In the genomic region with DNA sequence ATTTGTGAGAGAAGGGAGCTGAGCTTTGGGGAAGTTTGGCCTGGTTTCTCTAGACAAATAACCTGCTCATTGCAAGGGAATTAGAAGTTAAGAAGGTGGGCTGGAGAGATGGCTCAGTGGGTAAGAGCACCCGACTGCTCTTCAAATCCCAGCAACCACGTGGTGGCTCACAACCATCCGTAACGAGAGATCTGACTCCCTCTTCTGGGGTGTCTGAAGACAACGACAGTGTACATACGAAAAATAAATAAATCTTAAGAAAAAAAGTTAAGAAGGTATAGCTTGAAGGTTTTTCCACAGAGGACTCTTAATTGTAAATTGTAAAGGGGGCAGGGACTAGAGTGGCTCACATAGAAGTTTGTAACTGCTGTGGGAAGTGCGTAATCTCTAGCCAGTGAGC, we compare ENCODE assay signal across 8 mouse cellular contexts. TPM values are rescaled to one million over a fixed set of nuclear protein-coding genes. Genes with fewer than 3 reads are reported as not detected.
DNase-seq lines count a peak whose midpoint lies in the region; ATAC-seq and TF ChIP-seq lines count a peak whose summit lies in the region.

No protein-coding gene starts in this region.

- no peak for DNase-seq in thymus, adult 2 months
- no peak for DNase-seq in thymus, adult 18-20 months
- DNase-seq in frontal cortex, postnatal 14 days (ENCODE audit: low spot score in 2 of 2) = no peak
- no peak for DNase-seq in embryo, embryonic 11 days
- DNase-seq in retina, postnatal 1 day = no peak

- H3K9ac ChIP-seq in hindbrain, embryonic 12.5 days = no peak overlapping the region
- H3K9ac ChIP-seq in hindbrain, embryonic 13.5 days = no peak overlapping the region
- no peak overlapping the region for H3K9ac ChIP-seq in limb, embryonic 15.5 days

- no peaks in the 10 kb centered on the region for H3K27me3 ChIP-seq in hindbrain, embryonic 12.5 days
- no peaks in the 10 kb centered on the region for H3K27me3 ChIP-seq in hindbrain, embryonic 13.5 days
- no peaks in the 10 kb centered on the region for H3K27me3 ChIP-seq in thymus, adult 2 months (ENCODE audit: control insufficient read depth, insufficient read depth, low read length)
- no peaks in the 10 kb centered on the region for H3K27me3 ChIP-seq in limb, embryonic 15.5 days

- H3K9me3 ChIP-seq in hindbrain, embryonic 12.5 days (replicated peaks) = no peaks in the 10 kb centered on the region
- no peaks in the 10 kb centered on the region for H3K9me3 ChIP-seq in hindbrain, embryonic 13.5 days
- no peaks in the 10 kb centered on the region for H3K9me3 ChIP-seq in limb, embryonic 15.5 days

- TF ChIP-seq CTCF in thymus, adult 2 months (IDR thresholded peaks at IDR 0.05; ENCODE audit: borderline replicate concordance, control insufficient read depth, extremely low read depth, insufficient read depth, low read length, poor library complexity) = no peak

- ATAC-seq in hindbrain, embryonic 12.5 days (ENCODE audit: low FRiP score) = no peak
- no peak for ATAC-seq in hindbrain, embryonic 13.5 days (ENCODE audit: low FRiP score)
- ATAC-seq in limb, embryonic 15.5 days (ENCODE audit: insufficient number of reproducible peaks, low FRiP score, low TSS enrichment, low read depth) = no peak

- H3K4me1 ChIP-seq in hindbrain, embryonic 12.5 days = peaks cover 47% of the 10 kb centered on the region
- peaks cover 52% of the 10 kb centered on the region for H3K4me1 ChIP-seq in hindbrain, embryonic 13.5 days (replicated peaks)
- peaks cover 24% of the 10 kb centered on the region for H3K4me1 ChIP-seq in thymus, adult 2 months (replicated peaks; ENCODE audit: control insufficient read depth, insufficient read depth, low read length)
- H3K4me1 ChIP-seq in limb, embryonic 15.5 days = peaks cover 37% of the 10 kb centered on the region

- H3K27ac ChIP-seq in hindbrain, embryonic 12.5 days = peak overlapping the region; percentile 99; the same call in 1 of the 2 replicates
- H3K27ac ChIP-seq in hindbrain, embryonic 13.5 days = no peak overlapping the region; the same call in 1 of the 2 replicates
- peak overlapping the region; percentile 70; the same call in 1 of the 2 replicates for H3K27ac ChIP-seq in thymus, adult 2 months (ENCODE audit: control insufficient read depth, insufficient read depth, low read length)
- peak overlapping the region; percentile 99 for H3K27ac ChIP-seq in limb, embryonic 15.5 days

- H3K4me3 ChIP-seq in hindbrain, embryonic 12.5 days = no peak overlapping the region
- no peak overlapping the region for H3K4me3 ChIP-seq in hindbrain, embryonic 13.5 days
- no peak overlapping the region for H3K4me3 ChIP-seq in thymus, adult 2 months (ENCODE audit: control insufficient read depth, insufficient read depth, low read length)
- H3K4me3 ChIP-seq in limb, embryonic 15.5 days = no peak overlapping the region

- no peak for TF ChIP-seq POLR2A in thymus, adult 2 months (IDR thresholded peaks at IDR 0.05; ENCODE audit: control insufficient read depth, extremely low read depth, insufficient read depth, low read length, poor library complexity)

- no peak overlapping the region for H3K4me2 ChIP-seq in hindbrain, embryonic 12.5 days (replicated peaks)
- no peak overlapping the region for H3K4me2 ChIP-seq in hindbrain, embryonic 13.5 days
- H3K4me2 ChIP-seq in limb, embryonic 15.5 days = peak overlapping the region; percentile 49; the same call in 1 of the 2 replicates

- H3K36me3 ChIP-seq in hindbrain, embryonic 12.5 days = peaks cover 10% of the 10 kb centered on the region; the same call in 1 of the 2 replicates
- H3K36me3 ChIP-seq in hindbrain, embryonic 13.5 days = peaks cover 7% of the 10 kb centered on the region
- peaks cover 18% of the 10 kb centered on the region for H3K36me3 ChIP-seq in thymus, adult 2 months (ENCODE audit: control insufficient read depth, insufficient read depth, low read length)
- peaks cover 10% of the 10 kb centered on the region for H3K36me3 ChIP-seq in limb, embryonic 15.5 days

- WGBS in hindbrain, embryonic 12.5 days = 34% methylated on average over 7 of the region's 7 CpGs
- 25% methylated on average over 7 of the region's 7 CpGs for WGBS in hindbrain, embryonic 13.5 days
- WGBS in thymus, adult 2 months = 13% methylated on average over 7 of the region's 7 CpGs
- WGBS in limb, embryonic 15.5 days = 35% methylated on average over 7 of the region's 7 CpGs

RNA-seq across cellular contexts. Expression of gene Pnrc2, which starts 1.9 kb away (rescaled TPM):
- polyA plus RNA-seq in hindbrain, embryonic 12.5 days (2016; fragmentation: Nextera tagmentation; extraction: Ambion mirVana) = 152 and 154 TPM in 2 replicates
- 109 and 112 TPM in 2 replicates for polyA plus RNA-seq in hindbrain, embryonic 13.5 days (2015; fragmentation: Nextera tagmentation; extraction: Ambion mirVana)
- 26.7 and 28.6 TPM in 2 replicates for polyA plus RNA-seq in thymus, adult 2 months (2012; rRNA removed)
- polyA plus RNA-seq in limb, embryonic 15.5 days (2015; fragmentation: Nextera tagmentation; extraction: Ambion mirVana) = 160 TPM in 2 replicates

RNA-seq across cellular contexts. Expression of gene Cnr2, which starts 19.6 kb away (rescaled TPM):
- 0.15 and 0.29 TPM in 2 replicates for polyA plus RNA-seq in hindbrain, embryonic 12.5 days (2016; fragmentation: Nextera tagmentation; extraction: Ambion mirVana)
- polyA plus RNA-seq in hindbrain, embryonic 13.5 days (2015; fragmentation: Nextera tagmentation; extraction: Ambion mirVana) = 0.13 and 0.17 TPM in 2 replicates
- polyA plus RNA-seq in thymus, adult 2 months (2012; rRNA removed) = 9.3 and 9.5 TPM in 2 replicates
- polyA plus RNA-seq in limb, embryonic 15.5 days (2015; fragmentation: Nextera tagmentation; extraction: Ambion mirVana) = 0.89 and 1.1 TPM in 2 replicates

RNA-seq across cellular contexts. Expression of gene Srsf10, which starts 20.0 kb away (rescaled TPM):
- 312 and 328 TPM in 2 replicates for polyA plus RNA-seq in hindbrain, embryonic 12.5 days (2016; fragmentation: Nextera tagmentation; extraction: Ambion mirVana)
- polyA plus RNA-seq in hindbrain, embryonic 13.5 days (2015; fragmentation: Nextera tagmentation; extraction: Ambion mirVana) = 228 and 241 TPM in 2 replicates
- polyA plus RNA-seq in thymus, adult 2 months (2012; rRNA removed) = 194 and 220 TPM in 2 replicates
- polyA plus RNA-seq in limb, embryonic 15.5 days (2015; fragmentation: Nextera tagmentation; extraction: Ambion mirVana) = 208 and 209 TPM in 2 replicates

RNA-seq across cellular contexts. Expression of gene Fuca1, which starts 45.0 kb away (rescaled TPM):
- polyA plus RNA-seq in hindbrain, embryonic 12.5 days (2016; fragmentation: Nextera tagmentation; extraction: Ambion mirVana) = 50.2 and 54.1 TPM in 2 replicates
- 55.8 and 60.9 TPM in 2 replicates for polyA plus RNA-seq in hindbrain, embryonic 13.5 days (2015; fragmentation: Nextera tagmentation; extraction: Ambion mirVana)
- 37.5 and 43.5 TPM in 2 replicates for polyA plus RNA-seq in thymus, adult 2 months (2012; rRNA removed)
- polyA plus RNA-seq in limb, embryonic 15.5 days (2015; fragmentation: Nextera tagmentation; extraction: Ambion mirVana) = 78.4 and 97.2 TPM in 2 replicates
